Mouse (Mus musculus): Measurements from ENCODE around the gene Tmem151a.

DNA sequence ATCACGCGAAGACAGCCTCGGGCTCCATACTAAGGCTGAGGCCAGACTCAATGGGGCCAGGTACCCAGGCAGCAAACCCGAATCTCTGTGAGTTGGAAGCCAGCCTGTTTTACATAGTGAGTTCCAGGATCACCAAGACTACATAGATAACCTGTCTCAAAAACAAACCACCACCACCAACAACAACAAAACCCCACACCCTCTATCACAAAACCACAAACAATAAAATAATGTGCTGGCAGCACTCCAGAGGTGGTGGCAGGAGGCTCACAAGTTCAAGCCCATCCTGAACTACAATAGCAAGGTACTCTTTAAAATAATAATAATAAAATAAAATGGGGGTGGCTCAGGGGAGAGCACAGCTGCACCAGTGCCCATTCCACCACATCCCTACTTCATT, 48.8 kb downstream of the Tmem151a start:
- no peak for TF ChIP-seq POLR2A (IDR thresholded peaks at IDR 0.05; ENCODE audit: extremely low read depth, insufficient read depth, low read length)
- TF ChIP-seq CTCF (IDR thresholded peaks at IDR 0.05; ENCODE audit: low read depth, low read length) = no peak
